Mouse (Mus musculus): ENCODE measurements at regions not wholly inside any gene's neighbourhood (a gene's known extent, or its start where the extent isn't known, plus 50 kb on each side); places are given as distances from the start of the nearest gene placed in this dataset.

DNA sequence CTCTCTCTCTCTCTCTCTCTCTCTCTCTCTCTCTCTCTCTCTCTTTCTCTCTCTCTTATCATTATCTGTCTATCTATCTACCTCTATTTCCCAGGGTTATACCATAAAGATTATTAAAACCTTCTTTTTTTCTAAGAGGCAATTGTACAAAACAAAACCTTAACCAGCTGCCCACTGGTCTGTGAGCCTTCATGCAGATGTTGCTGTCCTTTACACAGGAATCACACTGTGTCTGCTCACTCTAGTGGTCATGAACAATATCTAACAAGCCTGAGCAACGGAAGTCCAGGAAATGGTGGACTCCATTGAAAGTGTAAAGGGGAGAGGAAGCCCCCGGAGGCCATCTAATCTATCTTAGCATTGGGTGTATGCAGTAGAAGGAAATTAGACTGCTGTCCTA lies 156.9 kb upstream of the Sox11 start:
- TF ChIP-seq CTCF (IDR thresholded peaks at IDR 0.05; ENCODE audit: borderline replicate concordance, extremely low read depth, insufficient read depth, insufficient read length) (no peak), POLR2A (IDR thresholded peaks at IDR 0.05; ENCODE audit: borderline replicate concordance, extremely low read depth, insufficient read depth, insufficient read length, poor library complexity, severe bottlenecking) (no peak)
